Mouse (Mus musculus): Measurements from ENCODE around the gene Gm10160.

Gene Gm10160

GRCm38 (mm10) chr7:81855694-81856093 lies at the start of gene Gm10160:
Gene Gm10160 (minus strand): TSS chr7:81855794.
- DNase-seq (ENCODE audit: low read depth) = no peak

GRCm38 (mm10) chr7:81904926-81905325 lies 49.3 kb upstream of the Gm10160 start:
- DNase-seq (ENCODE audit: low read depth) = no peak

- DNase-seq (ENCODE audit: low read depth) = no peak
Observed at GRCm38 (mm10) chr7:81904094-81904493, 48.5 kb upstream of the Gm10160 start.

GRCm38 (mm10) chr7:81899361-81899760 lies 43.8 kb upstream of the Gm10160 start:
- no peak for DNase-seq (ENCODE audit: low read depth)

GRCm38 (mm10) chr7:81885128-81885527 lies 29.5 kb upstream of the Gm10160 start:
- no peak for DNase-seq (ENCODE audit: low read depth)

GRCm38 (mm10) chr7:81881600-81881999 lies 26.0 kb upstream of the Gm10160 start:
- no peak for DNase-seq (ENCODE audit: low read depth)

GRCm38 (mm10) chr7:81880797-81881196 lies 25.2 kb upstream of the Gm10160 start:
- DNase-seq (ENCODE audit: low read depth) = no peak

GRCm38 (mm10) chr7:81880286-81880685 lies 24.7 kb upstream of the Gm10160 start:
- no peak for DNase-seq (ENCODE audit: low read depth)

- no peak for DNase-seq (ENCODE audit: low read depth)
Observed at GRCm38 (mm10) chr7:81875372-81875771, 19.8 kb upstream of the Gm10160 start.

GRCm38 (mm10) chr7:81874636-81875035 lies 19.0 kb upstream of the Gm10160 start:
- DNase-seq (ENCODE audit: low read depth) = no peak

- DNase-seq (ENCODE audit: low read depth) = no peak
Observed at GRCm38 (mm10) chr7:81873807-81874206, 18.2 kb upstream of the Gm10160 start.

- no peak for DNase-seq (ENCODE audit: low read depth)
Observed at GRCm38 (mm10) chr7:81872493-81873013, 17.0 kb upstream of the Gm10160 start.

GRCm38 (mm10) chr7:81868158-81868557 lies 12.6 kb upstream of the Gm10160 start:
- peak; percentile 42 for DNase-seq (ENCODE audit: low read depth)

GRCm38 (mm10) chr7:81867231-81867930 lies 11.8 kb upstream of the Gm10160 start:
- no peak for DNase-seq (ENCODE audit: low read depth)

GRCm38 (mm10) chr7:81865937-81866336 lies 10.3 kb upstream of the Gm10160 start:
- DNase-seq (ENCODE audit: low read depth) = no peak

- no peak for DNase-seq (ENCODE audit: low read depth)
Observed at GRCm38 (mm10) chr7:81864552-81864951, 9.0 kb upstream of the Gm10160 start.

GRCm38 (mm10) chr7:81862587-81863583 lies 7.3 kb upstream of the Gm10160 start:
- no peak for DNase-seq (ENCODE audit: low read depth)

- DNase-seq (ENCODE audit: low read depth) = no peak
Observed at GRCm38 (mm10) chr7:81861921-81862320, 6.3 kb upstream of the Gm10160 start.

GRCm38 (mm10) chr7:81861461-81861860 lies 5.9 kb upstream of the Gm10160 start:
- DNase-seq (ENCODE audit: low read depth) = no peak

- no peak for DNase-seq (ENCODE audit: low read depth)
Observed at GRCm38 (mm10) chr7:81860996-81861395, 5.4 kb upstream of the Gm10160 start.

- no peak for DNase-seq (ENCODE audit: low read depth)
Observed at GRCm38 (mm10) chr7:81860071-81860470, 4.5 kb upstream of the Gm10160 start.

GRCm38 (mm10) chr7:81858968-81859721 lies 3.6 kb upstream of the Gm10160 start, which contains the start of gene Tm6sf1:
Gene Tm6sf1 (plus strand): TSS chr7:81859001.
- no peak for DNase-seq (ENCODE audit: low read depth)
